Mouse (Mus musculus): Measurements from ENCODE around the gene Bcl11a.
A peak's percentile ranks its signal among the peaks of the same experiment; 100 is the strongest.

Bcl11a gene

GRCm38 (mm10) chr11:24080541-24080940, 2.7 kb downstream of the Bcl11a start:
- no peak for DNase-seq

- peak; percentile 27 to 36 for DNase-seq
Measured at GRCm38 (mm10) chr11:24081016-24081686, 3.3 kb downstream of the Bcl11a start.

- peak in 1 of 2 experiments; percentile 8 for DNase-seq
Measured at GRCm38 (mm10) chr11:24081687-24082384, 4.0 kb downstream of the Bcl11a start.

- no peak for DNase-seq
Measured at GRCm38 (mm10) chr11:24082385-24083075, 4.7 kb downstream of the Bcl11a start.

GRCm38 (mm10) chr11:24083076-24083405, 5.2 kb downstream of the Bcl11a start:
- no peak for DNase-seq

- DNase-seq, result no peak
Measured at GRCm38 (mm10) chr11:24083423-24083822, 5.6 kb downstream of the Bcl11a start.

GRCm38 (mm10) chr11:24084077-24084476, 6.2 kb downstream of the Bcl11a start:
- DNase-seq, result no peak

GRCm38 (mm10) chr11:24084590-24084989, 6.7 kb downstream of the Bcl11a start:
- no peak for DNase-seq

- DNase-seq, result no peak
Measured at GRCm38 (mm10) chr11:24085986-24086385, 8.1 kb downstream of the Bcl11a start.

- DNase-seq, result no peak
Measured at GRCm38 (mm10) chr11:24087069-24087468, 9.2 kb downstream of the Bcl11a start.

GRCm38 (mm10) chr11:24090443-24090842, 12.6 kb downstream of the Bcl11a start:
- DNase-seq, result no peak

GRCm38 (mm10) chr11:24091393-24092080, 13.7 kb downstream of the Bcl11a start:
- DNase-seq, result no peak

GRCm38 (mm10) chr11:24092618-24093017, 14.8 kb downstream of the Bcl11a start:
- no peak for DNase-seq

- DNase-seq, result no peak
Measured at GRCm38 (mm10) chr11:24094086-24094487, 16.2 kb downstream of the Bcl11a start.

- DNase-seq, result no peak
Measured at GRCm38 (mm10) chr11:24095236-24095635, 17.4 kb downstream of the Bcl11a start.

- DNase-seq, result no peak
Measured at GRCm38 (mm10) chr11:24095656-24096353, 17.9 kb downstream of the Bcl11a start.

- DNase-seq, result no peak
Measured at GRCm38 (mm10) chr11:24096483-24096882, 18.6 kb downstream of the Bcl11a start.

- no peak for DNase-seq
Measured at GRCm38 (mm10) chr11:24097026-24097425, 19.2 kb downstream of the Bcl11a start.

- no peak for DNase-seq
Measured at GRCm38 (mm10) chr11:24098069-24098468, 20.2 kb downstream of the Bcl11a start.

- DNase-seq, result no peak
Measured at GRCm38 (mm10) chr11:24098662-24099061, 20.8 kb downstream of the Bcl11a start.

GRCm38 (mm10) chr11:24099215-24099614, 21.4 kb downstream of the Bcl11a start:
- no peak for DNase-seq

GRCm38 (mm10) chr11:24099886-24100293, 22.0 kb downstream of the Bcl11a start:
- peak in 1 of 2 experiments; percentile 19 for DNase-seq

Data from kidney, adult 8-10 months (tissue).